Mouse (Mus musculus) bone marrow macrophage, adult 2 months (primary cell): ENCODE results near the gene Itpripl1.

Experiments
- CTCF ChIP-seq: IDR thresholded peaks from 2 replicates; pipeline ENCODE4 v1.5.1; 2012; ENCODE audit warnings: low read depth, mild to moderate bottlenecking, low read length, moderate library complexity
- POLR2A ChIP-seq: IDR thresholded peaks from 2 replicates; pipeline ENCODE4 v1.6.1; 2012; ENCODE audit warnings: mild to moderate bottlenecking, low read depth, low read length, borderline replicate concordance

- no peak for TF ChIP-seq POLR2A
- no peak for TF ChIP-seq CTCF
These were observed 46.3 kb upstream of the Itpripl1 start for GRCm38 (mm10) chr2:127189574-127189973.
